Mouse (Mus musculus) layer of hippocampus, postnatal 36 days (tissue): ENCODE measurements around the gene Csmd2. TPM values are rescaled to one million over a fixed set of nuclear protein-coding genes. Genes with fewer than 3 reads are reported as not detected.
A peak's percentile ranks its signal among the peaks of the same experiment; 100 is the strongest.

Experiments
- DNase-seq, 2 experiments: peaks; one replicate each; pipeline ENCODE4 v3.0.0; 2022
- total RNA-seq, 2 experiments: library from RNA; stranded (reverse); gene quantifications; 2 replicates each; pipeline ENCODE4 v1.2.3; 2021

Csmd2 gene
- total RNA-seq, result 10 to 100 TPM; 43.5 to 51.1 TPM

DNA sequence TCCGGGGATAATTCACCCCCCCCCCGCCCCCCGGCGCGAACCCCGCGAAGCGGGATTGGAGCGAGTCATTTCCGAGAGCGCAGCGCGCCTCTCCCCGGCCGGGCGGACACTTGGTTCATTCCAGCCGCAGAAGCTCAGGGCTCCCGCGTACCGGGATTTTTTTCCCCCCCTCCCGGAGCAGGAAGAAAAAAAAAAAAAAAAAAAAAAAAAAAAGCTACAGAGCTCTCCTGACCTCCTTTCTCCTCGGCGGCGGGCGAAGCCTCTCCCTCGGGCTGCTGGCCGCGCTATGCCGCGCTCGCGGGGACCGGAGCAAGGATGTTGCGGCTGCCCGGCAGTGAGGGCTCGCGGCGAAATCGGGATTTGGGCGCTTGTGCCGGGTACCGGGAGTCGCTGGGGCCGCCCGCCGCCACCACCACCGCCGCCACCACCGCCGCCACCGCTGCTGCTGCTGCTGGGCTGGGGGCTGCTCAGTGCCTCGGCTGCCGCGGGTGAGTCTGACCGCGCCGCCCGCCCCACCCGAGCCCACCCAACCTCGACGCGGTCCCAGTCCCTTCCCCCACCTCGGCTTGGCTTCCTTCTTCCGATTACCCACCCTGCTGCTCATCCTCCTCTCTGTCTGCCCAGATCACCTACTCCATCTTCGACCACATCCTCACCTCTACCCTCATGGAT lies at the start of gene Csmd2:
Csmd2 (plus strand) TSS at position 74 of the 672 bp plus-strand sequence.
- peak; percentile 63 to 67 for DNase-seq

DNA sequence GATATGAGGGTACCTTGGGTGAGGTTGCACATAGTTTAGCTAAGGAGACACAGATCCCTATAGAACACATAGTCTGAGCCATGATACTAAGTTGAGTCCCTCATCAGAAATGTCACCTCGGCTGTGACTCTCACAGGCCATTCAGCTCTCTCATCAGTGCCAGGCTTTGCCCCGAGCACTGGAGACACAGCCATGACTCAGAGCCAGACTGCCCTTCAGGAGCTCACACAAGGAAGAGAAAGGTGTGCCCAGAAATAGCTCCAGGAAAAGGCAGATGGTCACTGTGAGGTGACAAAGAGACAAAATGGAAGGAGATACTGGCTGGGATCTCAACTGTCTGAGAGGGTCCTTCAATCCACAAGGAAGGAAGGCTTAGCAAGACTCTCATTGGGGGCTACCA lies 40.0 kb upstream of the Csmd2 start:
- no peak for DNase-seq

DNA sequence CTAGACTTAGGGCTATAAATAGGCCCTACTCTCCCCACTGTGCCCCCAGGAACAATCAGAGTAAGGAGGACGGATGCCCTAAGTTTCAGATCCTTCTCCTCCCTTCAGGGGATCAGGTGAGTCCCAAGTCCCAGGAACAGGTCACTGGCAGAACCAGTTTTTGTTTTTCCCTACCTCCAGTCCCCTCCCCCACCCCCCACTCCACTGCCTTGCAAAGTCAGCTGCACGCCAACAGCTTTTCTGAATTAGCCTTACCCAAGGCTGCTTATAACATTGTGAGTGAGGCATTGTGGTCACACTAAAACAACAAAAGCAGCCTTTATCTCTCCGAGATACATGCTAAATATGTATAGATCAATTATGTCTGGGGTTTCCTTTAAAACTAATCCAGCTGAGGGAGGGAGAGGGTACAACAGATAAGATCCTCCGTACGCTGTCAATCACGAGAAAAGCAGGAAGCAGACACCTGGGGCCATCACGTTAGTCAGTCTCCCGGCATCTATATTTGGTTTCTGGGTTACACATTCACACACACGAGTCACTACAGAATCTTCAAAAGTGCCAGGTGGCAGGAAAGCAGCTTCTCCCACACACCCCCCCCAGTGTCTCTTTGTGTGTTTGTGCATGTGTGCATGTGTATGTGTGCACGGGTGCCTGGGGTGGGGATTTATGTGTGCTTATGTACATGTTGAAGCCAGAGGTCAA lies 34.5 kb upstream of the Csmd2 start:
- DNase-seq, result no peak

DNA sequence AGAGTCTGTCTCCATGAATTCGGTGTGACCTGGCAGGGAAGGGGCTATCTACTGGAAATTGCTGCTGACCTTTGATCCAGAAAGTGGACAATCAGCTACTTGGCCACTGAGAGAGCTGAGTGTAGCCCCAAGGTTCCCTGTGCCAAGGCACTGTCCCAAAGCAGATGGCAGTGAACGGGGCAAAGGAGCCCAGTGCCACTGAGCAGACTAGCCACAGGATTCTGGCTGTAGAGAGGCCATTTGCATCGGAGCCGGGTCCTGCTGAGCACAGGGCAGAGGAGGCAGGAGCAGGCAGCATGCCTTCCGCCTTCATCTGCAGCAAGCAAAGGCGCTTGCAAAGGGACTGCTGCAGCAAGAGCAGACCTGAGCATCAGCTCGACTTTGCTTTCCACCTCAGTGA lies 18.6 kb upstream of the Csmd2 start:
- DNase-seq, result no peak

DNA sequence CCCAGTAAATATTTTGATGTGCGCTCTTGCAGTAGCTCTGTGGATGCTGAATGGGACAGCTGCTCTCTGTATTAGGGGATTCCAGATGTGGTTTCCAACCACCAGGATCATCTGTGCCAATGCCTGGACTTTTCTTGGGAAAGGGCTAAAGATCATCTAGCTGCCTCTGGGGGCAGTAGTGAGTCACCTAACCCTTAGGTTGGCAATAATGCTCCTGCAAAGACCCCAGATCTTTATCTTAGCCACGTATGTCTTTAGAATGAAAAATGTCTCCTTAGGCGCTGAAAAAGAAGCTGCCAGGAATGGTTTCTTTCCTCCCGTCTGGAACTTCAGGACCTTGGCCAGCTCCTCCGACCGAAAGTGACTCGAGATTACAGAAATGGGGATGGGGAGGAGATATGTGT lies 17.6 kb upstream of the Csmd2 start:
- DNase-seq, result no peak

DNA sequence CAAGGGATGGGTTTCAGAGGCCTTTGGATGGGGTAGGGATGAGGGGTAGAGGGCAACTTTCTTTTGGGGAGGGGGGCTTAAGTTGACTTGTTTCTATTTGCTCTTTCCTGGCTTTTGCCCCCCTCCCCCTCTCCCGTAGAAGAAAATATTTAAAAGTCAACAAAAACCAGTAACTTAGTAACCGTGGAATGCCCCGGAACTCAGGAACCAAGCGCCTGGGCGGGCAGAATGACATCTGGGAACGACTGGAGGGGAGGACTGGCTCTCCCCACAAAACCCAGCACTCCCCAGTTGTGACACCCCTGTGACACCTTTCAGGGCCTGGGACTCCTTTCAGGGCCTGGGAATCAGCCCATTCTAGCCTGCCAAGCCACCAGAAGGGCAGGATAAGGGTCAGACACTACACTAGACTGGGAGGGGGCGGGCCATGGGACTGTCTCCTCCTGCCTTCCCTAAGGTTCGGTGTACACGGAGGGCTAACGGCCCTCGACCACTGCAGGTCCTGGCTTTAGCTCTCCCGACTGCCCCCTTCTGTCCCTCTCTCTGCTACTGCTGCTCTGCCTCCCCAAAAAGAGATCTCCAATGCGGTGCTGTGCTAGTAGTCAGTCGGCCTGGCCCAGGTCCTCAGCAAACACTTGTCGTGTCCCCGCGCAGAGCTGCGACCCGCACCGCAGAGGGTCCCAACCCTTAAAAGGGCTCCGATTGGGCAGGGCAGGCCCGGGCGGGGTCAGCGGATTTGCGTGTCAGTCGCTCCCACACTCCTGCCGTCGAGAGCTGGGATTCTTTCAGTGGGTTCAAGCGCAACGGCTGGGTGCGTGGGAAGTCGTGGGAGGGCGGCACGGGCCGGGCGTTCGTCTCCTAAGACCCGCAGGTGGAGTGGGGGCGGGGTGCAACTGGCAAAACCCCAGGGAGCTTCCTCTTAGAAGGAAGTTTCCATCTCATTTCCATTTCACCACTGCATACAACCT lies 16.5 kb upstream of the Csmd2 start, which contains the start of gene CK137956:
CK137956 (minus strand) TSS at position 51 of the 968 bp plus-strand sequence.
- DNase-seq, result no peak

DNA sequence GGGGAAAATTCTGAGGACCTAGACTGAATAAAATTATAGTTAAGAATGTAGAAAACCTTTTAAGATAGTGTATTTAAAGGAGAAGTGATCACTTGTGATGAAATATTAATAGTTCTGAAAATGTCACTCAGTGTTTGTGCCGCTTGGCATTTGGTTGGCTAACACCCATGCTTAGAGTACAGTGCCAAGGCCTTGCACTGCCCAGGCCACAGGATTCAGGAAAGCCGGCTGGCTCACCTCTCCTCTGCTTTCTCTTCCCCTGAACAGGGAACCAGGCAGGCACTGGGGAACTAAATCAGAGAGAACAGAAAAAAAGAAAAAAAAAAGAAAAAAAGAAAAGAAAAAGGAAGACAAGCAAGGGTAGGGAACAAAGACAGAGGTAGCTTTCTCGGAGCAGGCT lies 14.7 kb upstream of the Csmd2 start:
- DNase-seq, result no peak

DNA sequence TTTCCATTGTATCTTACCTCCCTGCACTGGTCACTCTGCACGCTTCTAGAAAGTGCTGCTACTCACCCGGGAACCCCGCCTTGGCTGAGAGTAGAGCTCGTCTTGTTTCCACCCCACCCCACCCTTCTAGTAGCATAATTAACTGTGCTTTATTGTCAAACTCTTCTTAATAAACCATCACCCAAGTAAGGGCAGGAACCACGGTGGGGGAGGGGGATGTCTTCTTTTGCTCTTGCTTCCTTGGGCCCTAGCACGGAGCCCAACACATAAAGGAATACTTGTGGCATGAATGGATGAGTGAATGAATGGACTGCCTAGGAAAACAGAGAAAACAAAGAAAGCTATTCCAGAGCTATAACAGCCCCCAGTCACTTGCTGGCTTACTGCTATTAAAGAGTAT lies 6.5 kb upstream of the Csmd2 start:
- DNase-seq, result no peak

DNA sequence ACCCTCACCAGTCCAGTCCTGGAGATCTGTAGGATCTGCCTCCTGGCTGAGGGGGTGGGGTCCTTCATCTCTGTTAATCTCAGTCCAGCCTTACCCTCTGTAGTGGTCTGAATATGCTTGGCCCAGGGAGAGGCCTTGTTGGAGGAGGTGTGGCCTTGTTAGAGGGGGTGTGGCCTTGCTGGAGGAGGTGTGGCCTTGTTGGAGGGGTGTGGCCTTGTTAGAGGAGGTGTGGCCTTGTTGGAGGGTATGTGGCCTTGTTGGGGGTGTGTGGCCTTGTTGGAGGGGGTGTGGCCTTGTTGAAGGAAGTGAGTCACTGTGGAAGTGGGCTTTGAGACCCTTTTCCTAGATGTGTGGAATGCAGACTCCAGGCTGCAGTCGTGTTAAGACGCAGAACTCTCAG lies 3.2 kb upstream of the Csmd2 start:
- DNase-seq, result no peak

DNA sequence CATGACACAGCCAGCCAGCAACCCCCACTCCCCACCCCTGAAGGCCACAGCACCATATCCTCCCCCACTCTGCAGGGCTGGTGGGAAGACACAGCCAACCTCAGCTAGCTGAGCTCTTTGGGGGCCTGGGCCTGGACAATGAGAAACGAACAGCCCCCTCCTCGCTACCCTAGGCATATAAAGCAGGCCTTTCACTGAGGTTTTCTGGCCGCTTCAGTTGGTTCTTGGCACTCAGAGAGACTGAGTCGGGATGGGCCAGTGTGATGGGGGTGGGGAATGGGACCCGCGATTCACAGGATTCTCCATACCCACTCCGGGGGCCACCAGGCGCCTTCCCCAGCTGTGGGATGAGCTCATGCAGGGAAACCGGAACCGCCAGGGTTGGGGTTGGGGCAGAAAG lies 1.8 kb upstream of the Csmd2 start:
- peak; percentile 53 to 58 for DNase-seq

DNA sequence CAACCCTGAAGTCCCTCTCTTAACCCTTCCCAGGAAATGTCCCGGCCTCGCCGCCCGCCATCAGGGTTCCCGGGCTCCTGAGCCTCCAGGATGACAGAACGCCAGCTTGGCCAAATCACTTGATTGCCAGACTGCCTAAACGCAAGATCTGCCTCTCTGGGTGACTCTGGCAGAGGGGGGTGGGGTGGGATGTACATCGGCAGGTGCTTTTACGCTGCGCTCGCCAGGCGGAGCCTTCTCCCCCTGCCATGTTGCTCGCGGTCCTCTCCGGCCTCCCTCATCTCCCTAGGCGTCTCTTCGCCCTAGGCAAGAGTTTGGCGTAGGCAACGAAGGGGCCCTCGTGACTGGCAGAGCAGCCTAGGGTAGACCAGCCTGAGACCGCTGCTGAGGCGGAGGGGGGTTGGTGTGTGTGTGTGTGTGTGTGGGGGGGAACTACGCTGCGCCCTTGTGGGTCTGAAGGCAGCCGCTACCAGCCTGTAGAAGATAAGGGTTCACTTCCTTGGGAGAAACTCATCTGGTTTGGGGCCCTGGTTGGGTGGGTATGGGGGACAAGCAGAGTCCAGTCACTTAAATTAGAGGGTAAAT lies 1.1 kb upstream of the Csmd2 start:
- peak; percentile 18 to 23 for DNase-seq

DNA sequence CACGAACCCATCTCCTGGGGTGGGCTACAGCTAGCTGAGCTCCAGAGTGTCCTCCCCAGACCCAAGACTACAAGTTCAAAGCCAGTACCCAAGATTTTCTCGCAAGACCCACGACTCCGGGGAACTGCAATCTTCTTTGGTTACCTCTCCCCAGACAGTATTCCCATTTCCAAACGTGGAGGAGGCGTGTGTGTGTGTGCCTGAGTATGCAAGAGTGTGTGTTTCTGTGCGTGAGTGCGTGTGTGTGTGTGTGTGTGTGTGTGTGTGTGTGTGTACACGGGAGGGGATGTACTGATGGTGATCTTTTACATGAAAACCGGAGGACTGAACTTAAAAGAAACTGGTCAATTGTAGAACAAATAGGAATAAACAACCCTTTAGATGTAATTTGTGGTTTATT lies 387 bp upstream of the Csmd2 start:
- DNase-seq, result peak in 1 of 2 experiments; percentile 24

DNA sequence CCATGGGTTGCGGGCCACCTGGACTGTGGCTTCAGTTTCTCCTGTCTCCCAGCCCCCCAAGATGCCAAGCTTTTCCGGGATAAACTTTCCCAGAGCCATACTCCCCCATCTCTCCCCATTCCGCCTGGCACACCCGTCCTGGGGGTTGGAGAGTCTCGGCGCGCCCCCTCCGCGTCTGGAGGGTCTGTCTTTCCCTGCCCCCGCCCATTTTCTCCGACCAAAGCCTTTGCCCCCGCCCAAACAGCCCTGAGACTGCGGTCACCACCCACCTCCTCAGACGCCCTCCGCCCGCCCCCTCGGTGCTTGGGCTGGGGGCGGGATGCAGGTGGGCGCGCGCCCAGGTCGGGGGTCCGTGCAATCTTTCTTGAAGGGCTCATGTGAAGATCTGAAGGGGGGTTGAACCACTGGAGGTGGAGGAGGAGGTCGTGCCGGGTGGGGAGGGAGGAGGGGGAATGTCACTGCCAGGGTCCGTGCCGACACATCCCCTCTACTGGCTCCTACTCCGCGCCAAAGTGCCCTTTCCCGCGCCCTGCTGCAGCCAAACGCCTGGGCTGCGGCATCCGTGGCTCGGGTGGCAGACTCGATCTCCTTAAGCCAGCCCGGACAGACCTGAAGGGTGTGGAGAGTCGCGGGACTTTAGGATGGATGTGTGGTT lies 996 bp downstream of the Csmd2 start:
- DNase-seq, result peak in 1 of 2 experiments; percentile 17

DNA sequence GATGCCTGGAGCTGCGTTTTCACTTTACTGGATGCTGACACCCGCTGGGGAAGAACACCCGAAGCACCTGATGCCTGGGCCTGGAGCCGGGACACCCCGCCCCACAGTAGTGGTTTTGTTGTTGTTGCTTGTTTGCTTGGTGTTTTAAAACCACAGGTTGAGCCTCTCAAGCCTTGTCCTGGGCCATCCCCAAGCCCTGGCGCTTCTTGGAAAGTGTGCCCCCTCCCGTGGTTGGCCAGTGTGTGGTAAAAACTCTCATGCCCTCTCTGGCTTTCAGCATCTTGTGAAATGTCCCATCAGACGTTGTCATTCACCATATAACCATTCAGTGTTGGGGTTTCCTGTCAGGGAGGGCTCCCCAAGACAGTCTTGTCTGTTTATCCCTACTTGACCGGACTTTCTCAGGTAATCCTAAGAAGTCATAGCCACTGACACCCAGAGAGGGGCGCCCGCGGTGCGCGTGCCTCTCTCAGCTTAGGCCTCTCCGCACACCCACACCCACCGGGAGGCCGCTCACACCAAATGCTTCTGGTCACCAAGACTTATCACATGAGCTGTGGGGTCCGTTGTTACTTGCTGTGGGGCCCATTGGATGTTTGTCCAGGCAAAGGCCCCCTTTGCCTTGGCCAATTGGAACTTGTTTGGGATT lies 1.8 kb downstream of the Csmd2 start:
- peak; percentile 54 to 63 for DNase-seq

DNA sequence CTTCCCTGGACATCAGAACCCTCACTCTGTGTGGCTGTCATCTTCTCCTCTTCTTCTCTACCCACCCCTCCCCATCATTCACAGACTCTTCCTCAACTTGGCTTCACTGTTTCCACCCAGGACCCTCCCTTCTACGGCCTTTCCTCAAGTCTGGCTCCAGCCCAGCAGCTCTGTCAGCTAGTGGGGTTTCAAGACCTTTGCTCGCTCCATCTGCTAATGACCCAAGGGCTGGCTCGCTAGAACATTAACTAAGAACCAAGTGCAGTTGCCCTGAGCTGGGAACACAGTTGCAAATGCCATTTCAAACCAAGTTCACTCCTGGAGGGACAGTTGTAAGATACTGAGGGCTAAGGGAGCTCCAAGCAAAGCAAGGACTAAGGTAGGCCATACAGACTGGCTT lies 11.6 kb downstream of the Csmd2 start:
- no peak for DNase-seq

DNA sequence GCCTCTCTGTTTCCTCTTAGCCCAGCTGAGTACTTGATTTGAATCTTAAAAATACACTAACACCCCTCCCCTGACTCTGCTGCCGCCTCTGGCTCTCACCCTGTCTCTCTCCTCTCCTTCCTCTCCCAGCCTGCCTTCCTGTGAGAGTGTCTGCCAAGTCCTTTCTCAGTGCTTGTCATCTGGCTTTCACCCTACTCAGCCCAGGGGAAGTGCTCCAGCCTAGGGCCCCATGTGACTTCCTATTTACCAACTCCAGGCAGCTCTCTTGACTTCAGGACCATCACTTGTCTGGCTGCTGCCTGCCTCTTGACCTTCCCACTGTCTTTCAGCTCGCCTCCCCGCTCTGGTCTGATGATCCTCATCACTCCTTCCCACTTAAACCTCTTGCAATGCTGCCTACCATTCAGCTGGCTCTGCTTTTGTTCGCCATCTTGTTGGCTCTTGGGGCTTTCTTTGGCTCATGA lies 15.0 kb downstream of the Csmd2 start:
- peak in 1 of 2 experiments; percentile 21 for DNase-seq

DNA sequence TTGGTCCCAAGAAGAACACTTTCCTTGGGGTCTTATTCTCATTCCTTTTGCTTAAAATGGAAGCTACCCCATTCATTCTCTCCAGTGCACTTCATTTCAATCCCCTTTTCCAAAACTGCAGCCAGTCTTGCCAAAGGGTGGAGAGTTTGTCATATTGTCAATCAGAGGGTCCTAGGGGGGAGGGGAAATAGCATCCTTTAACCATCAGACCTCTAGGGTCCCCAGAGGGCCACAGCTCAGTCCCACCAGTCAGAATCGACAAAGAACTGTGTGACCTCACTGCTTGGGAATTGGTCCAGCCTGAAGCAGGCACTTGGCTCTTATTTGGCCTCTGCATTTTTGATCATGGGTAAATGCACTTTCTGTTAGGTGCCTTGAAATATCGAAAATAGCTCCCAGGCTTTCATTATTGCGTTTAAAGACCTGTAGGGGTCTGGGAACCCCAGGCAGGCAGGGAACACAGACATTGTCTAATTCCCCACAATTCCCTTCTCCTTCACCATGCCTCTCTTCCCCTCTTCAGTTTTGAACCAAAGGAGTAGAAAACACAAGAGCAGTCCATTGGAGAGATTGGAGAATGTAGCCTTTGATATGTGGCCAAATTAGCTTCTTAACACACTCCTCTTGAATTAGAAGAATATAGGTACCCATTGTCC lies 17.3 kb downstream of the Csmd2 start:
- no peak for DNase-seq

DNA sequence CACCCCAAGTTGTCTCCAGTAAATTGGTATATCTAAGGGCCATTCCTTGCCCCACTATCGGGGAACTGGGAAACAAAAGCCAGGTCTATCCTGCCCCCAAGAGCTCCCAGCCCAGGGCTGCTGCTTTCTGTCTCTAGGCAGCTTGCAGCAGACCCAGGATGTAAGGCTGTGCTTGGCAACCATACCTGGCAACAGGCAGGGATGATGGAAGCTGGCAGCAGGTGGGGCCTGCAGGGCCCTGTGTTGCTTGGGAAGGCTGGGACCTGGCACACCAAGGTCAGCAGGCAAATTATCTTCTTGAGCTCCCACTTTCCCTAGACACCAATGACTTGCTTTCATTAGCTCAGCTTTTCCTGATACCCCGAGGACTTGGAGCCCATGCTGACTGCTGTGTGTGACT lies 31.8 kb downstream of the Csmd2 start:
- DNase-seq, result peak; percentile 16 to 46

DNA sequence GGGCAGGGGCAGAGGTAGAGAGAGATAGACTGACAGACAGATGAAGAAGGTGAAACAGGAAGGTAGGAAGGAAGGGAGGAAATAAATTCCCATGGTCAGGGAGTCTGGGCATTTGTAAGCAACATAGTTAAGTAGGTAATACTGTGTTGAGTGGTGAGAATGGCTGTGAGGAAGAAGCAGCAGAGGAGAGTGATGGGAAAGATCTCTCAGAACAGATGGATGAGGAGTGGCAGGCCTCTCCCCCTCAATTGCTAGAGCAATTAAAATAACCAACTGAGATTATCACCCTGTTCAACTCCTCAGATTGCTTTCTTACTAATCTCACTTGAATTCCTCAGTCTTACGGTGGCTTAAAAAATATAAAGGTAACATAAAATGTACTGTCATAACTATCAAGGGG lies 40.6 kb downstream of the Csmd2 start:
- DNase-seq, result no peak

DNA sequence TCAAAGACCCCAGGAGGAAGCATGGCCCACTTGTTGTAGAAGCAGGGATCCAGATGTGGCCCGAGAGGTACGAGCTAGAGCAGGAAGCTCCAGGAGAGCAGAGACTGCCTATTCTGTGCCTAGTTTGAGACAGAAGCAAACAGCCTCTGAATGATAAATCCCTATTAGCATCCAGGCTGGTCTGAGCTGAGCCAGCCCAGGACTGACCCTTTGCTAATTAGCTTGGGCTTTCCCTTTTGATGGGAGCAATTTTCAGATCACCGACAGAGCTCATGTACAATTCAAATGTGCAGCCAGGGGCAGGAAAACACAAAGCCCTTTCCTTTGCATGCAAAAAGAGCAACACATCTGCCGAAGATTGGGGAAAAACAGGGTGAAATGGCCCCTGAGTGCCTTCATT lies 54.2 kb downstream of the Csmd2 start:
- DNase-seq, result no peak

DNA sequence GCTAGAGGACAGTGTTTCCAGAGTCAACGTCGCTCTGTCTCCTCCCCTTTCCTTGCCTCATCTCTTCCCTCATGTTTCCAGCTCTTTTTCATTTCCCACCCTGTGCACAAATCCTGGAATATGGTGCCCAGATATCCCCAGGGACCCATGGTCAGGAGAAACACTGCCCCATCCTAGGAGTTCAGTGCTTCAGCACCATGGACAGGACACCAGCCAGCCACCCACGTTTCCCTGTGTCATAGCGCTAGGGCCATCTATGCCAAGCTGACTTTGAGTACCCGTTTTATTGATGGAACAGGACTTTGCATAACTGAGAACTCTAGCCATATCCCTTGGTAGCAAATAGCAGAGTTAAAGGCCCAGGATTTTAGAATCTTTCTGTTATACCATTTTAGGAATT lies 55.0 kb downstream of the Csmd2 start:
- no peak for DNase-seq
